Mouse (Mus musculus) ES-Bruce4 (cell line): Measurements from ENCODE around the gene Psmd9.
"Not testable (repeated sequence)": the region's sequence is repeated elsewhere in the genome, so short reads cannot be mapped to it uniquely, and the experiment has no call there.

Source experiments
- CTCF ChIP-seq: IDR thresholded peaks from one replicate; pipeline ENCODE4 v1.8.1; 2011; ENCODE audit warnings: low read depth, low read length
- EP300 ChIP-seq: IDR thresholded peaks from 2 replicates; pipeline ENCODE4 v1.6.1; 2011; ENCODE audit warnings: low read depth, low read length; ENCODE audit not compliant: insufficient read depth

GRCm38 (mm10) chr5:123222346-123223050 lies 53.3 kb downstream of the Psmd9 start:
- not testable (repeated sequence) for TF ChIP-seq CTCF, EP300
